Mouse (Mus musculus) ovary, adult 18-20 months (tissue): Measurements from ENCODE around the gene Ccdc15.

Experiments used
- DNase-seq: peaks from one replicate; pipeline ENCODE4 v3.0.0; 2022; ENCODE audit warnings: low spot score, mixed read lengths

The Ccdc15 gene

DNA sequence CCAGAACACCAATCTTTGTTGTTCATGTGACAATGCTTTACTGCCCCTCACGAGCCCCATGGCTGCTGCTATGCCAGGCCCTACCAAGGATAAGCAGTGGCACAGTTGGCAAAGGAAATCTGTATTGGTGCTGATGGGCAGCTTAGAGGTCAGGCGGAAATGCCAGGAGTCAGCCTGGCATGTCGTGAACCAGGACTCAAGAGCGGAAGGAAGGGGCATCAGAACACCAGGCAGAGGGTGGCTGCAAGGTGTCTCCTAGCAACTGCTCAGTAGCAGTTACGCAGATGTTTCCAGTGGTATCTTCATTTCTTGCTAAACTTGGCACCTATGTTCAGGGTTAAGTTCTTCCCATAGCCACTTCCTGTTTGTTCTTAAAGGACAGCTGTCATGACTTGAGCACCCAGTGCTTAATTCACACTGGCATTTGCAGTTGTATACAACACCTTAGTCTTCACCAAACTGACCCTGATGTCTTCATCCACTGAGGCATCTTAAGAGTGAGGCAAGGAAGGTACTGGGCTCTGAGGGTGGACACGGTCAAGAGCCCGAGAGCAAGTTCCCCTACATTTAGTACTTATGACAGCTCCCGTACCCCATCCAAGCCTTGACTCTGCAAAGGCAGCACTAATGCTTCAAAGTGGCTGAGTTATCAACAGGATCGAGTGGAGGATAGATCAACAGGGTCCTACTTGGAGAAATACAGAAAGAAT lies 117.6 kb downstream of the Ccdc15 start:
- no peak for DNase-seq

GRCm38 (mm10) chr9:37229880-37230325 lies 118.3 kb downstream of the Ccdc15 start:
- DNase-seq, result peak; percentile 48
